Mouse (Mus musculus): Measurements from ENCODE around the gene Tenm4. TPM values are rescaled to one million over a fixed set of nuclear protein-coding genes. Genes with fewer than 3 reads are reported as not detected.

The Tenm4 gene
- total RNA-seq, 1 experiment, result 38.9 TPM

DNA sequence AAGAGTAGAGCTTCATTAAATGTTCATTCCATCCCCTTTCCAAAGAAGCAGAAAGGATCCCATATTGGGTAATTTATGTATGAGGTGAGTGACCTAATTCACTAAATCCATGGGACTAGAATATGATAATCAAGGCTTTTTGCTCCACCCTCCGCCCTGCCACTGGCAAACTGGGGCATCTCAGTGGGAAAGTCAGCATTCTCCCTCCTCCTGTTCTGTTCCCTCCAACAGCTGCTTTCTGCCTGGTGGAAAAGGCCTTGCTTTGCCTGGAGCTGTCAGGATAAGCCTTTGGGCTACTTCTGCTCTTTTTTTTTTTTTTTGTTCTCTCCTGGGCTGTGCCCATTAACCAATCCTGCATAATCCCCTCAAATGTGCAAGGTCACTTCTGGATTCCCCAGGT, 51.5 kb downstream of the Tenm4 start:
- Histone ChIP-seq H3K4me1 (ENCODE audit: control insufficient read depth in 2 of 2, insufficient read depth in 2 of 2, low read length in 2 of 2, poor library complexity in 1 of 2) (peaks cover 1 to 3% of the 10 kb centered on the region in 2 experiments; a peak in 3 of 4 replicates), H3K9ac (ENCODE audit: insufficient read depth, low read depth, low read length, poor library complexity, severe bottlenecking) (no peak overlapping the region), H3K27ac (ENCODE audit: insufficient read depth, low read depth, low read length, poor library complexity, severe bottlenecking) (no peak overlapping the region), H3K9me3 (ENCODE audit: control insufficient read depth, insufficient read depth, low read depth, low read length) (no peaks in the 10 kb centered on the region), H3K4me3 (ENCODE audit: insufficient read depth in 1 of 2, low read depth in 1 of 2, low read length in 2 of 2, poor library complexity in 1 of 2, severe bottlenecking in 1 of 2) (no peak overlapping the region), H3K36me3 (ENCODE audit: control insufficient read depth, insufficient read depth, low read length, poor library complexity, severe bottlenecking) (no peaks in the 10 kb centered on the region)
- TF ChIP-seq HCFC1 (IDR thresholded peaks at IDR 0.05; ENCODE audit: borderline replicate concordance, insufficient read depth, low read length), result no peak
- no peak for TF ChIP-seq CHD2 (IDR thresholded peaks at IDR 0.05; ENCODE audit: low read depth, low read length)
- no peak for TF ChIP-seq ZC3H11A (IDR thresholded peaks at IDR 0.05; ENCODE audit: borderline replicate concordance, low read depth, low read length)
- no peak for TF ChIP-seq MAFK (IDR thresholded peaks at IDR 0.05; ENCODE audit: insufficient read depth, low read depth, low read length)
- TF ChIP-seq ZNF384 (IDR thresholded peaks at IDR 0.05; ENCODE audit: low read depth, low read length), result no peak
- no peak for DNase-seq (ENCODE audit: low read depth, low spot score)
- in situ Hi-C loops (cut with MboI; ENCODE audit: low sequenced_read_pairs in 2 of 2, unreplicated experiment in 2 of 2), result no loop called here

DNA sequence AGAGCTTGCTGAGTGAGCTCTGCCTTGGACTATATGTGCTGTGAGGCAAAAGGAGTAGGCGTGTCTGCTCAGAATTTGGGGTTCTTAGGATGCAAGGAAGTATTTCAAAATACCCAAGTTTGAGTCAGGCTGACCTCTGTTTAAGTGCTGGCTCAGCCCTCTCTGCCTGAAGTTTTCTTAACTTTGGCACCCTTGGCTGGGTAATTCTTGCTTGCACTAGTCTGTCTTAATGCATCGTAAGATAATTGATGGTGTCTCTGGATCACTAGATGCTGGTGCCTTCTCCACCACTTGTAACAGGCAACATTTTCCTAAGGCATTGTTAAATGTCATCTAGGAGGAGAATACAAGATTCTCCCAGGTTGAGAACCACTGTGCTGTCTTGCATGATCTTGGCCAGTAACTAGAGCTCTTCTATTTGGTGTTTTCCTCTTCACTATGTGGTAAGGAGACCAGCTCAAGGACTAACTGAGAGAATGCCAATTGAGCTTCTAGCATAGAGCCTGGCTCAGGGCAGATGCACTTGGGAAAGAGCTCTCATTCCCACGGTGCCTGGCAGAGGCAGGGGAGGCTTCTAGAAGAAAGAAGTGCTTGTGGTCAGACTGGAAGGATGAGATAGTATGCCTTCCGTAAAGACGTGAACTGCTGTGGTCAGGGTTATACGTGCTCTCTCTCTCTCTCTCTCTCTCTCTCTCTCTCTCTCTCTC, 57.7 kb downstream of the Tenm4 start:
- Histone ChIP-seq H3K9ac (ENCODE audit: insufficient read depth, low read depth, low read length, poor library complexity, severe bottlenecking) (no peak overlapping the region), H3K9me3 (ENCODE audit: control insufficient read depth, insufficient read depth, low read depth, low read length) (no peaks in the 10 kb centered on the region), H3K4me1 (ENCODE audit: control insufficient read depth in 2 of 2, insufficient read depth in 2 of 2, low read length in 2 of 2, poor library complexity in 1 of 2) (peaks cover 4 to 5% of the 10 kb centered on the region in 2 experiments; a peak in 2 of 4 replicates), H3K4me3 (ENCODE audit: insufficient read depth in 1 of 2, low read depth in 1 of 2, low read length in 2 of 2, poor library complexity in 1 of 2, severe bottlenecking in 1 of 2) (no peak overlapping the region), H3K36me3 (ENCODE audit: control insufficient read depth, insufficient read depth, low read length, poor library complexity, severe bottlenecking) (no peaks in the 10 kb centered on the region; the same call in 1 of the 2 replicates), H3K27ac (ENCODE audit: insufficient read depth, low read depth, low read length, poor library complexity, severe bottlenecking) (no peak overlapping the region)
- DNase-seq (ENCODE audit: low read depth, low spot score), result no peak
- TF ChIP-seq MAFK (IDR thresholded peaks at IDR 0.05; ENCODE audit: insufficient read depth, low read depth, low read length) (no peak), ZNF384 (IDR thresholded peaks at IDR 0.05; ENCODE audit: low read depth, low read length) (no peak)
- in situ Hi-C loops (cut with MboI; ENCODE audit: low sequenced_read_pairs in 2 of 2, unreplicated experiment in 2 of 2), result no loop called here

DNA sequence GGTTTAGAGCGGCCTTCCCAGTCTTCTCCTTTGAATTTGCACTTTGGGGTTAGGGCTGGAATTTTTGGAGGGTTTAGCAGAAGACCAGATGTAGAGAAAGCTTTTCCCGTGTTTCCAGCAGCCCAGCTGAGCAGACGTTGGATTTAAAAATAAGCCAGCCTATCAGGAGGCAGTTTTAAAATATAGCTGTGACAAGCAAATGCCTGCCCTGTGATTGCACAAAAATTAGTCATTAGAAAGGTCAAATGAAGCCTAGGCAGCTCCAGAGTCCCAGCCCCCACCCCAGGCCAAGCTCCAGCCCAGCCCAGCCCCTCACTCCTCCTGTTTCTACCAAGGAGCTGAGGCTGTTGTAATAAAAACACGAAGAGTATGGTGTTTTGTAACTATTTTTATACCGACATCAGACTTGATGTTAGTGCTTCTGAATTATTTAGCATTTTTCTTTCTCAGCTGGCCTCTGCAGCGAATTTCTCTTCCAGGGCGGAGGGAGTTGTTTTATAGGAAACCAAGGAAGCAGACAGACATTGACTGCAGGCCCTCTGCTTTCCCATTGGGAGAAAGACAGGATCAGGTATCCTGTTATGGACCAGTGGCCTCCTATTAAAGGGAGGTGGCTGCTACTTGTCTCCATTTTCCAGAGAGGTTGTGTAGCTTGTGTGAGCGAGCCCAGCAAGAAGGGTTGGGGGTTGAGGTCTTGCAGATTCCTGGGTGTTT, 59.1 kb downstream of the Tenm4 start:
- Histone ChIP-seq H3K27ac (ENCODE audit: insufficient read depth, low read depth, low read length, poor library complexity, severe bottlenecking) (no peak overlapping the region), H3K36me3 (ENCODE audit: control insufficient read depth, insufficient read depth, low read length, poor library complexity, severe bottlenecking) (no peaks in the 10 kb centered on the region; the same call in 1 of the 2 replicates), H3K4me1 (ENCODE audit: control insufficient read depth in 2 of 2, insufficient read depth in 2 of 2, low read length in 2 of 2, poor library complexity in 1 of 2) (peaks cover 4 to 5% of the 10 kb centered on the region in 2 experiments; a peak in 2 of 4 replicates), H3K9me3 (ENCODE audit: control insufficient read depth, insufficient read depth, low read depth, low read length) (no peaks in the 10 kb centered on the region), H3K4me3 (ENCODE audit: insufficient read depth in 1 of 2, low read depth in 1 of 2, low read length in 2 of 2, poor library complexity in 1 of 2, severe bottlenecking in 1 of 2) (no peak overlapping the region), H3K9ac (ENCODE audit: insufficient read depth, low read depth, low read length, poor library complexity, severe bottlenecking) (no peak overlapping the region)
- no peak for TF ChIP-seq HCFC1 (IDR thresholded peaks at IDR 0.05; ENCODE audit: borderline replicate concordance, insufficient read depth, low read length)
- TF ChIP-seq MAFK (IDR thresholded peaks at IDR 0.05; ENCODE audit: insufficient read depth, low read depth, low read length), result no peak
- no peak for TF ChIP-seq CHD2 (IDR thresholded peaks at IDR 0.05; ENCODE audit: low read depth, low read length)
- TF ChIP-seq ZNF384 (IDR thresholded peaks at IDR 0.05; ENCODE audit: low read depth, low read length), result no peak
- TF ChIP-seq ZC3H11A (IDR thresholded peaks at IDR 0.05; ENCODE audit: borderline replicate concordance, low read depth, low read length), result no peak
- DNase-seq (ENCODE audit: low read depth, low spot score), result no peak
- in situ Hi-C loops (cut with MboI; ENCODE audit: low sequenced_read_pairs in 2 of 2, unreplicated experiment in 2 of 2), result no loop called here

DNA sequence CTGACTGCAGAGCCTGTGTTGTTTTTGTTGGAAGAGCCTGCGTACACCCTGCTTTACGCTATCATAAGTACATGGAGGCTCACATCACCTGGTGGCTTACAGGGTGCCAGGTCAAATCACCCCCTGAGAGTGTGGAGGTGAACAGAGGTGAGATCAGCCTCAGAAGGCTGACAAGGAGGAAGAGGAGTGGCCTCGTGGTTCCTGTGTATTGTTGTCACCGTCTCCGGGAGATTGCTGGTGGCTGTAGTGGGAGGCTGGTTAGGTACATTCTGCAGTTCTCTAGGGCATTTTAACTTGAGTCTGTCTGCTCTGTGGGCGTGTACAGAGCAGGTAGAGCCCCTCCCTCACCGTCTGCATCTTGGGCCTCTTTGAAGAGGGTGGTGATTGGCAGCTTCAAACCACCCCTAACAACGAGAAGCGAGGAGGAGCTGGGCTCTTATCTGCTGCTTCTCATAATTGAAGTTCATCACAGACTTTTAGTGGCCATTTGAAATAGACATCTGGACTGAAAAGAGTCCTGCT, 59.7 kb downstream of the Tenm4 start:
- Histone ChIP-seq H3K4me3 (ENCODE audit: insufficient read depth in 1 of 2, low read depth in 1 of 2, low read length in 2 of 2, poor library complexity in 1 of 2, severe bottlenecking in 1 of 2) (no peak overlapping the region), H3K9ac (ENCODE audit: insufficient read depth, low read depth, low read length, poor library complexity, severe bottlenecking) (no peak overlapping the region), H3K36me3 (ENCODE audit: control insufficient read depth, insufficient read depth, low read length, poor library complexity, severe bottlenecking) (no peaks in the 10 kb centered on the region; the same call in 1 of the 2 replicates), H3K27ac (ENCODE audit: insufficient read depth, low read depth, low read length, poor library complexity, severe bottlenecking) (no peak overlapping the region), H3K9me3 (ENCODE audit: control insufficient read depth, insufficient read depth, low read depth, low read length) (no peaks in the 10 kb centered on the region), H3K4me1 (ENCODE audit: control insufficient read depth in 2 of 2, insufficient read depth in 2 of 2, low read length in 2 of 2, poor library complexity in 1 of 2) (peaks cover 4 to 5% of the 10 kb centered on the region in 2 experiments; a peak in 2 of 4 replicates)
- in situ Hi-C loops (cut with MboI; ENCODE audit: low sequenced_read_pairs in 2 of 2, unreplicated experiment in 2 of 2), result no loop called here
- no peak for DNase-seq (ENCODE audit: low read depth, low spot score)
- no peak for TF ChIP-seq ZC3H11A (IDR thresholded peaks at IDR 0.05; ENCODE audit: borderline replicate concordance, low read depth, low read length)
- TF ChIP-seq ZNF384 (IDR thresholded peaks at IDR 0.05; ENCODE audit: low read depth, low read length), result no peak
- TF ChIP-seq HCFC1 (IDR thresholded peaks at IDR 0.05; ENCODE audit: borderline replicate concordance, insufficient read depth, low read length), result no peak
- no peak for TF ChIP-seq MAFK (IDR thresholded peaks at IDR 0.05; ENCODE audit: insufficient read depth, low read depth, low read length)
- TF ChIP-seq CHD2 (IDR thresholded peaks at IDR 0.05; ENCODE audit: low read depth, low read length), result no peak
